Mouse (Mus musculus): Measurements from ENCODE around the gene Nup107.

DNA sequence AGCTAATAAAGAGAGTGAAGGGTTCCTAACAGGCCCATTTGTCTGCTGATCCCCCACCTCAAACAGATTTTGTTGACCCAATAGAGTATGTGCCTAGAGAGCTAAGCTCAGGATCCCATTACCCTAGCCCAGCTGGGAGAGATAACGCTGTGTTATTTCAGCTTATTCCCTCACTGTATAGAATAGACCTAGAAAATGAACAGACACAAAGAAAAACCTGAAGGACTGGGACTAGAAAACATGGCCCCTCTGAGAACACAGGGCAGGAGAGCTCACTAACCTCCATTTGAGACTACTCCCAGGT lies 17.7 kb downstream of the Nup107 start:
- TF ChIP-seq CTCF (IDR thresholded peaks at IDR 0.05; ENCODE audit: insufficient read depth, low read length) (no peak), POLR2A (IDR thresholded peaks at IDR 0.05; ENCODE audit: borderline replicate concordance, extremely low read depth, low read depth, low read length) (no peak)

Measured in lung, adult 2 months (tissue).